Mouse (Mus musculus) adrenal gland, postnatal 4 days (tissue): Measurements from ENCODE around the gene Dmxl2. TPM values are rescaled to one million over a fixed set of nuclear protein-coding genes. Genes with fewer than 3 reads are reported as not detected.

ENCODE experiments used
- DNase-seq, 2 experiments: peaks; one replicate each; pipeline ENCODE4 v3.0.0; 2021 to 2022; ENCODE audit warnings: low spot score in 2 of 2, mixed read lengths in 2 of 2
- total RNA-seq, 2 experiments: library from RNA; stranded (reverse); gene quantifications; 2 replicates each; pipeline ENCODE4 v1.2.3; 2021

The Dmxl2 gene
- total RNA-seq, 2 experiments from 2014 or later = 18.8 to 23.4 TPM

DNA sequence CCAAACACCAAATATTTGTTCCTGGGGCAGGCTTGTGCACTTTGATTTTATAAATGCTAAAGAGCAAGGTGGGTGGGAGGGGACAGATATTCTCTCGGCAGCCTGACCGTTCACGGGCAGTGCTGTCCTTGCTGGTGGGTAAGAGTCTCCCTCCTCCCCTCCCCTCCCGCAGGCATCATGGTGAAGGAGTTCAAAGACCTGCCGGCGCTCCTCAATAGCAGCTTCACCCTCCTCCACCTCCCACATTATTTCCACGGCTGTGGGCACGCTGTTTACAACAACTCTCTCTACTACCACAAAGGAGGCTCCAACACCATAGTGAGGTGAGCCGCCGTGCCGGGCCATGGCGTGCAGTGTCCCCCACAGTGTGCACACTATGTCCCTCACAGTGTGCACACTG, 165.8 kb downstream of the Dmxl2 start:
- no peak for DNase-seq

DNA sequence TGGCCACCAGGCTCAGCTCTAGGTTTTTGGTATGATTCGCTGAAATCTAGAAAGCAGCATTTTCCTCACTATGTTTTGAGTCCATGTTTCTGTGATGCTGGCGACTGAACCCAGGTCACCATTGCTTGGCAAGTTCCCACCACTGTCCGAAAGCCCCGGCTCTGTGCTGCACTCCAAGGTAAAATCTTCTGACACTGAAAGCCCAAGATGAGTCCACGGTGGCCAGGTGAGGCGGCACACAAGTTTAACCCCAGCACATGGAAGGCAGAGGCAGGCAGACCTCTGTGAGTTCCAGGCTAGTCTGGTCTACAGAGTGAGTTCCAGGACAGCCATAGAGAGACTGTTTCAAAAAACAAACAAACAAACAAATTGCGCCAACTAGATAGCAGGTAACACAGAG, 172.2 kb downstream of the Dmxl2 start:
- DNase-seq = no peak

DNA sequence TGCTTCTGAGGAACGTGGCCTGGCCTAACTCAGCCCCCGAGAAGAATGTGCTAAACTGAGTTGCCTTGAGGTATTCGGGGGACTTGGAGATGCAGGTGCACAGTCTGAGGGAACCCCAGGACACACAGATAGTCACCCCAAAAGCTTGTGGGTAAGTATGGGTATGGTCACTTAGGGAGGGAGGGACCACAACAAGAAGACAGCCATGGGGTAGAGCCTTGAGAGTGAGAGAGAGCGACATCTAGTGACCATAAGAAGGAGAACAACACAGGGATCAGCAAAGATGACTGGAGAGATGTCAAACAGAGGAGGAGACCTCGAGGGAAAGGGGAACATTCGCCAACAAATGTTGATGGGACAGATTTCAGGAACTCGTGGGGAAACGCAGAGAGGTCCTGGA, 178.0 kb downstream of the Dmxl2 start:
- DNase-seq = no peak

DNA sequence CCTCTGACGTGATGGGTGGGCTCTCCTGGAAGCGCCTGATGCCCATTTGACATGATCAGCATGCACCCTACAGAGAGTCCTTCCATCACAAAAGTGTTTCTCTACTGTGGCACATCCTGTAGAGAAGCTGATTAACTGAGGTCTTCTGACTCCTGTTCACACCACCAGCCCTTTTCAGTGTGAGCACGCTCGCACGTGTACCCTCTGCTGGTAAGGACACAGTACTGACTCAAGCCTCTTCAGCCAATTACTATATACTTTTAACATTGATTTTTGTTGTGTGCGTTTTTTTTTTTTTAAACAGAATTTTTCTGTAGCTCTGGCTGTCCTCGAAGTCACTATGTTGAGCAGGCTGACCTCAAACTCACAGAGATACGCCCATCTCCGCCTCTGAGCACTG, 185.1 kb downstream of the Dmxl2 start:
- no peak for DNase-seq

Other genes with a start within 250 kb of the Dmxl2 start
- gene Cyp19a1, start 233.5 kb downstream of the Dmxl2 start, total RNA-seq = not detected
- 1 to 10 TPM; 1.9 to 2.2 TPM for gene Gldn, start 215.1 kb downstream of the Dmxl2 start, total RNA-seq
- gene Sh2d7, start 37.4 kb upstream of the Dmxl2 start, total RNA-seq = not detected
- gene Cib2, start 58.6 kb upstream of the Dmxl2 start, total RNA-seq = 10 to 100 TPM; 10.4 to 12.2 TPM
- 100 to 1,000 TPM; 193 to 223 TPM for gene Idh3a, start 84.7 kb upstream of the Dmxl2 start, total RNA-seq
- 100 to 1,000 TPM; 288 to 304 TPM for gene Acsbg1, start 160.2 kb upstream of the Dmxl2 start, total RNA-seq
- 10 to 100 TPM; 10.4 to 12.3 TPM for gene Dnaja4, start 197.2 kb upstream of the Dmxl2 start, total RNA-seq
- gene Wdr61, start 232.9 kb upstream of the Dmxl2 start, total RNA-seq = 10 to 100 TPM; 81.2 to 81.3 TPM